ENCODE assay signal across 27 mouse cellular contexts in the genomic region with DNA sequence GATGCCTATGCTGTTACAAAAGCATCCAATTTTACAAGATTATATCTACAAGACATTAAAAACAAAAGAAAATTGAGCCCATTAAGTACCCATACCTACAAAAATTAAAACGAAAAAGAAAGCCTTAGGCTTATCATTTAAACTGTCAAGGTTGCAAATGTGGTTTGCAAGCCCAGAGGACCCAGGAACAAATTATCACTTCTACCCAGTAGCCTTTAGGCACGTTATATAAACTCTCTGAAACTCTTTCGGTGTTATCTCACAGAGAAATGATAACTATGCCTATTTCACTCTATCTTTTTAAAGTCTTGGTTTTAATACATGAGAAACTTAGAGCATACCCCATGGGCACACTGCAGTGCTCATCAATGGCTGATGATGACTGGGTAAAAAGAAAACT. TPM values are rescaled to one million over a fixed set of nuclear protein-coding genes. Genes with fewer than 3 reads are reported as not detected.
A peak's percentile ranks its signal among the peaks of the same experiment; 100 is the strongest.
DNase-seq lines count a peak whose midpoint lies in the region; ATAC-seq and TF ChIP-seq lines count a peak whose summit lies in the region.
"Had no signal": no experiment of that assay in that cellular context is flagged by ENCODE, and none has a peak within 500 bp of the region (broad histone marks: within the 10 kb centered on the region; RNA-seq: fewer than 3 reads in every experiment).

No protein-coding gene starts in this region.

- no peak overlapping the region for H3K9ac ChIP-seq in liver, embryonic 11.5 days (ENCODE audit: low read depth, low read length)
- no peak overlapping the region for H3K9ac ChIP-seq in liver, embryonic 14.5 days (replicated peaks)
- H3K9ac ChIP-seq: heart, embryonic 13.5 days; hindbrain, embryonic 12.5 days had no signal

- H3K4me1 ChIP-seq in liver, embryonic 11.5 days (replicated peaks; ENCODE audit: control insufficient read depth, insufficient read depth, low read length), result no peaks in the 10 kb centered on the region
- H3K4me1 ChIP-seq in liver, embryonic 14.5 days (replicated peaks; ENCODE audit: control insufficient read depth in 2 of 2, insufficient read depth in 2 of 2, low read length in 1 of 2), result peaks cover 0 to 5% of the 10 kb centered on the region in 2 experiments; a peak in 3 of 4 replicates
- H3K4me1 ChIP-seq: heart, embryonic 13.5 days; hindbrain, embryonic 12.5 days had no signal

- 37% methylated on average over 3 of the region's 3 CpGs for WGBS in liver, embryonic 11.5 days
- WGBS in liver, embryonic 14.5 days (ENCODE audit: insufficient replicate concordance), result 10% methylated on average over 3 of the region's 3 CpGs

- ATAC-seq in liver, embryonic 11.5 days (replicated peaks; ENCODE audit: low FRiP score), result 0 out of 2 replicates have a peak, but pooled peaks have one; percentile 39
- ATAC-seq in liver, embryonic 14.5 days (ENCODE audit: insufficient read depth), result peak; percentile 57; the same call in 1 of the 2 replicates
- ATAC-seq in megakaryocyte progenitor cell, adult 5-6 weeks (replicated peaks; ENCODE audit: poor library complexity), result peak; percentile 63; the same call in 1 of the 2 replicates
- ATAC-seq: activated CD4-positive, CD25-positive, alpha-beta regulatory T cell, adult 4 months; CD4-positive, CD25-positive, alpha-beta regulatory T cell, adult 4 months; forebrain, embryonic 14.5 days; hindbrain, embryonic 16.5 days; inflammation-experienced regulatory T-cells, adult 6 months; Patski had no signal

- H3K36me3 ChIP-seq in liver, embryonic 11.5 days (ENCODE audit: control insufficient read depth, insufficient read depth, low read length), result peaks cover 5% of the 10 kb centered on the region; the same call in 1 of the 2 replicates
- peaks cover 10% of the 10 kb centered on the region for H3K36me3 ChIP-seq in liver, embryonic 14.5 days (replicated peaks; ENCODE audit: control insufficient read depth, insufficient read depth, low read depth)

- no peaks in the 10 kb centered on the region for H3K9me3 ChIP-seq in liver, embryonic 11.5 days (ENCODE audit: control insufficient read depth, low read length)
- H3K9me3 ChIP-seq in liver, embryonic 14.5 days (ENCODE audit: control insufficient read depth, low read length), result no peaks in the 10 kb centered on the region
- H3K9me3 ChIP-seq: G1E; heart, embryonic 13.5 days; hindbrain, embryonic 12.5 days had no signal

- H3K4me3 ChIP-seq in liver, embryonic 11.5 days (ENCODE audit: low read depth, low read length), result no peak overlapping the region
- no peak overlapping the region for H3K4me3 ChIP-seq in liver, embryonic 14.5 days (ENCODE audit: insufficient read depth in 1 of 2, low read depth in 2 of 2, low read length in 2 of 2)
- H3K4me3 ChIP-seq: gastrocnemius, adult 2 months; heart, embryonic 13.5 days; hindbrain, embryonic 12.5 days had no signal

- no peak for DNase-seq in liver, embryonic 11.5 days (ENCODE audit: low spot score)
- no peak for DNase-seq in liver
- DNase-seq in liver, embryonic 14.5 days (ENCODE audit: low read depth in 3 of 3, low spot score in 3 of 3), result peak in 2 of 3 experiments; percentile 2 to 4
- DNase-seq in adrenal gland, postnatal 4 days (ENCODE audit: low spot score in 2 of 2), result no peak
- DNase-seq in layer of hippocampus, adult 11-12 months (ENCODE audit: low spot score), result no peak
- DNase-seq in thymus, postnatal 0 days (ENCODE audit: low spot score), result no peak
- DNase-seq: adrenal gland, adult 2 months; adrenal gland, postnatal 25 days; B cell, adult 2 months; cerebellum, adult 11-12 months; cerebellum, adult 9-10 months; cerebellum, postnatal 36 days; gastrocnemius, adult 2 months; gastrocnemius, postnatal 25 days; heart, adult 11 months; heart, postnatal 36 days had no signal

- no peaks in the 10 kb centered on the region for H3K27me3 ChIP-seq in liver, embryonic 11.5 days (replicated peaks; ENCODE audit: control insufficient read depth, insufficient read depth, low read length)
- H3K27me3 ChIP-seq in liver, embryonic 14.5 days (ENCODE audit: control insufficient read depth, insufficient read depth, low read length), result no peaks in the 10 kb centered on the region
- H3K27me3 ChIP-seq: heart, embryonic 13.5 days; hindbrain, embryonic 12.5 days; Patski had no signal

- no peak for TF ChIP-seq CTCF in liver, embryonic 14.5 days (IDR thresholded peaks at IDR 0.05; ENCODE audit: low read depth)

- no peak overlapping the region for H3K4me2 ChIP-seq in liver, embryonic 11.5 days
- no peak overlapping the region for H3K4me2 ChIP-seq in liver, embryonic 14.5 days (ENCODE audit: low read depth)
- H3K4me2 ChIP-seq: heart, embryonic 13.5 days; hindbrain, embryonic 12.5 days had no signal

- peak; percentile 42; the same call in 1 of the 2 replicates for TF ChIP-seq EP300 in liver, embryonic 14.5 days (IDR thresholded peaks at IDR 0.05; ENCODE audit: low read depth)

- no peak overlapping the region for H3K27ac ChIP-seq in liver, embryonic 11.5 days (ENCODE audit: low read depth, low read length)
- no peak overlapping the region for H3K27ac ChIP-seq in liver, embryonic 14.5 days
- H3K27ac ChIP-seq: gastrocnemius, adult 2 months; heart, embryonic 13.5 days; hindbrain, embryonic 12.5 days had no signal

RNA-seq across cellular contexts. Expression of a gene that starts 45.4 kb away (rescaled TPM):
- not detected in 2 replicates for polyA plus RNA-seq in liver, embryonic 11.5 days (2014; fragmentation: Nextera tagmentation; extraction: Ambion mirVana)
- not detected in 2 replicates for polyA plus RNA-seq in liver, embryonic 14.5 days (2012; rRNA removed)
- 0.06 TPM in 1 of 2 replicates, not detected in the other for polyA plus RNA-seq in liver, embryonic 14.5 days (2014; fragmentation: Nextera tagmentation; extraction: Ambion mirVana)
- 0.12 and 0.17 TPM in 2 replicates for total RNA-seq in megakaryocyte progenitor cell, adult 5-6 weeks (2015)
- total RNA-seq in megakaryocyte progenitor cell, adult 5-6 weeks (2017), result 0.08 TPM in 1 of 2 replicates, not detected in the other
- total RNA-seq in adrenal gland, postnatal 4 days (2021), result under 1 TPM; 0.17 to 0.54 TPM
- polyA plus RNA-seq in thymus, postnatal 0 days (2015; fragmentation: Nextera tagmentation; extraction: Ambion mirVana), result 0.04 TPM in 1 of 2 replicates, not detected in the other
- total RNA-seq: gastrocnemius, postnatal 25 days; heart, postnatal 36 days had no signal
- polyA plus RNA-seq: adrenal gland, adult 2 months; CD4-positive, CD25-positive, alpha-beta regulatory T cell, adult 4 months; embryonic facial prominence, embryonic 14.5 days; G1E; heart, embryonic 13.5 days; hindbrain, embryonic 16.5 days; inflammation-experienced regulatory T-cells, adult 6 months; Patski had no signal

Comparison
In these comparisons a context has a peak if more than half of its experiments do, and no peak if none do; other contexts are left out.
1. DNase-seq: peak in liver, embryonic 14.5 days (2 of 3); none in liver, embryonic 11.5 days (single experiment), liver (single experiment), adrenal gland, postnatal 4 days (0 of 2), layer of hippocampus, adult 11-12 months (single experiment) and thymus, postnatal 0 days (single experiment).
2. Peak in every context shown above with its lines, with median percentiles within 50 percentile points of each other: ATAC-seq.